Mouse (Mus musculus) layer of hippocampus, adult 8-10 months (tissue): ENCODE measurements around the gene Gimap7. TPM values are rescaled to one million over a fixed set of nuclear protein-coding genes. Genes with fewer than 3 reads are reported as not detected.
"Not testable (repeated sequence)": the region's sequence is repeated elsewhere in the genome, so short reads cannot be mapped to it uniquely, and the experiment has no call there.

ENCODE experiments used
- DNase-seq, 2 experiments: peaks; one replicate each; pipeline ENCODE4 v3.0.0; 2022; ENCODE audit warnings: low spot score in 2 of 2
- total RNA-seq, 4 experiments: library from RNA; stranded (reverse); gene quantifications; 2 replicates each; pipeline ENCODE4 v1.2.4; 2022

The Gimap7 gene
- total RNA-seq: not detected

GRCm38 (mm10) chr6:48718455-48718854 is at the start of gene Gimap7, which contains the start of gene Gm28053:
Gene Gimap7, plus strand, starts transcription at chr6:48718621.
Gene Gm28053, plus strand, starts transcription at chr6:48718607.
- no peak for DNase-seq

GRCm38 (mm10) chr6:48669446-48669969 is 48.9 kb upstream of the Gimap7 start:
- DNase-seq: no peak

GRCm38 (mm10) chr6:48674291-48675058 is 43.9 kb upstream of the Gimap7 start:
- DNase-seq: no peak

- DNase-seq: no peak
These were observed 43.0 kb upstream of the Gimap7 start for GRCm38 (mm10) chr6:48675400-48675930.

- no peak for DNase-seq
These were observed 42.2 kb upstream of the Gimap7 start, which contains the start of gene Gimap9 for GRCm38 (mm10) chr6:48675931-48676859. Gene Gimap9, plus strand, starts transcription at chr6:48676129.

- no peak for DNase-seq
These were observed 41.5 kb upstream of the Gimap7 start for GRCm38 (mm10) chr6:48676860-48677415.

- no peak for DNase-seq
These were observed 40.7 kb upstream of the Gimap7 start for GRCm38 (mm10) chr6:48677492-48678345.

GRCm38 (mm10) chr6:48678391-48678790 is 40.0 kb upstream of the Gimap7 start:
- no peak for DNase-seq

- no peak for DNase-seq
These were observed 38.7 kb upstream of the Gimap7 start for GRCm38 (mm10) chr6:48679701-48680100.

- no peak for DNase-seq
These were observed 38.0 kb upstream of the Gimap7 start for GRCm38 (mm10) chr6:48680421-48680820.

GRCm38 (mm10) chr6:48681472-48682090 is 36.8 kb upstream of the Gimap7 start:
- DNase-seq: no peak

- DNase-seq: no peak
These were observed 36.1 kb upstream of the Gimap7 start for GRCm38 (mm10) chr6:48682271-48682670.

- DNase-seq: not testable (repeated sequence)
These were observed 35.1 kb upstream of the Gimap7 start for GRCm38 (mm10) chr6:48683263-48683821.

GRCm38 (mm10) chr6:48684319-48684718 is 34.1 kb upstream of the Gimap7 start, which contains the start of gene Gimap4:
Gene Gimap4, plus strand, starts transcription at chr6:48684549.
- DNase-seq: no peak

- DNase-seq: no peak
These were observed 33.6 kb upstream of the Gimap7 start for GRCm38 (mm10) chr6:48684806-48685205.

- DNase-seq: no peak
These were observed 33.2 kb upstream of the Gimap7 start for GRCm38 (mm10) chr6:48685251-48685650.

- DNase-seq: no peak
These were observed 32.4 kb upstream of the Gimap7 start for GRCm38 (mm10) chr6:48685694-48686665.

GRCm38 (mm10) chr6:48687077-48687476 is 31.3 kb upstream of the Gimap7 start:
- DNase-seq: no peak
